Mouse (Mus musculus) telencephalon, adult 2 months (tissue): ENCODE measurements at regions not wholly inside any gene's neighbourhood (a gene's known extent, or its start where the extent isn't known, plus 50 kb on each side); places are given as distances from the start of the nearest gene placed in this dataset.
A peak's percentile ranks its signal among the peaks of the same experiment; 100 is the strongest.
"Not testable (repeated sequence)": the region's sequence is repeated elsewhere in the genome, so short reads cannot be mapped to it uniquely, and the experiment has no call there.

Experiments used
- DNase-seq: peaks from one replicate; pipeline ENCODE4 v3.0.0-alpha.2; 2011; ENCODE audit warnings: low read depth, low spot score

GRCm38 (mm10) chrX:130525770-130526169 is 776.2 kb downstream of the Diaph2 start:
- DNase-seq = no peak

- no peak for DNase-seq
Measured at GRCm38 (mm10) chrX:130533171-130534156, 783.9 kb downstream of the Diaph2 start.

- not testable (repeated sequence) for DNase-seq
Measured at GRCm38 (mm10) chrX:130538771-130539170, 789.2 kb downstream of the Diaph2 start.

GRCm38 (mm10) chrX:130548001-130548400 is 798.5 kb downstream of the Diaph2 start:
- no peak for DNase-seq

GRCm38 (mm10) chrX:130549275-130549674 is 799.7 kb downstream of the Diaph2 start:
- no peak for DNase-seq

GRCm38 (mm10) chrX:130549925-130550324 is 800.4 kb downstream of the Diaph2 start:
- DNase-seq = no peak

- DNase-seq = no peak
Measured at GRCm38 (mm10) chrX:130557251-130557650, 807.7 kb downstream of the Diaph2 start.

GRCm38 (mm10) chrX:130577706-130578105 is 828.2 kb downstream of the Diaph2 start:
- DNase-seq = no peak

GRCm38 (mm10) chrX:130596631-130597030 is 847.1 kb downstream of the Diaph2 start:
- DNase-seq = no peak

- DNase-seq = peak; percentile 50
Measured at GRCm38 (mm10) chrX:130601911-130602310, 852.4 kb downstream of the Diaph2 start.

- no peak for DNase-seq
Measured at GRCm38 (mm10) chrX:130638513-130638912, 889.0 kb downstream of the Diaph2 start.

- DNase-seq = no peak
Measured at GRCm38 (mm10) chrX:130655815-130656214, 906.3 kb downstream of the Diaph2 start.

- DNase-seq = no peak
Measured at GRCm38 (mm10) chrX:130684381-130684780, 934.8 kb downstream of the Diaph2 start.

- no peak for DNase-seq
Measured at GRCm38 (mm10) chrX:130708929-130709328, 959.4 kb downstream of the Diaph2 start.

GRCm38 (mm10) chrX:130744132-130744531 is 994.6 kb downstream of the Diaph2 start:
- DNase-seq = not testable (repeated sequence)
